Mouse (Mus musculus) natural killer cell, adult 2 months (primary cell): ENCODE data around the gene Gm45208.
A peak's percentile ranks its signal among the peaks of the same experiment; 100 is the strongest.

Source experiments
- DNase-seq, 2 experiments: peaks; one replicate each; pipeline ENCODE4 v3.0.0; 2022; ENCODE audit warnings: low spot score in 2 of 2

The Gm45208 gene

DNA sequence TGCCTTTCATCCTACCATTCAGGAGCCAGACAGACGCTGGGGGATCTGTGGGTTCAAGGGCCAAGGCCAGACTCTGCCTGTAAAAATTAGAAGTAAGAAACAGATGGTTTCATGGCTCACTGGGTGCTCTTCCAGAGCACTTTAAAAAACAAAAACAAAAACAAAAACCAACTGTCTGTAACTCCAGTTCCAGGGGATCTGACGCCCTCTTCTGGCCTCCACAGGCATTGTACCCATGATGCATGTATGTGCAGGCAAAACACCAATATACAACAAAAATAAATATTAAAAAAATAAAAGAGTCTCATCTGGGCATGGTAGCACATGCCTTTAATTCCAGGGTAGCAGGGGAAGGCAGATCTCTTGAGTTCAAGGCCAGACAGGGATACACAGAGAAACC, 50.7 kb downstream of the Gm45208 start:
- DNase-seq = peak in 1 of 2 experiments; percentile 19

DNA sequence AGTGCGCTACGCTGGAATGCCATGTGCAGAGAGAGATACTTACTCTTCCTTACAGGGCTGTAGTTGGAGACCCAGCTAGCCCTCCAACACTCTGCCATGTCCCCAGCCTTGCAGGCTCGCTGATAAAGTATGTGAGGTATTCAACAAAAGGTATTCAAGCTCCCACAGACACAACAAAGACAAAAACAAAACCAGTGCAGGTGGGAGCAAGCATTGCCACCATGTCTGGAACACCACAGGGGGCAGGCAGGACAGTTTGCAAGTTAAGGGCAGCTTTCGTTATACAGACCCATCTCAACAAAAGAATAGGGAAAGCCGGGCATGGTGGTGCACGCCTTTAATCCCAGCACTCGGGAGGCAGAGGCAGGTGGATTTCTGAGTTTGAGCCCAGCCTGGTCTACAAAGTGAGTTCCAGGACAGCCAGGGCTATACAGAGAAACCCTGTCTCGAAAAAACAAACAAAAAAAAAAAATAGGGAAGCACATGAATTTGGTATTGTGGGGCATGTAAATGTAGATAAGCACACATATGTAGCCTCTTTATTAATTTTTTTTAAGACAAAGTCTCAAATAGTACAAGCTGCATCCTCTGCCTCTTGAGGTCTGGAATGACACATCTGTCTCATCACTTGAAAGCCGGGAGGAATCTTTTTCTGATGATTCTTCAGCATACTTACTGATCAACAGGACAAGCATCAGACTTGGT, 53.6 kb downstream of the Gm45208 start:
- DNase-seq = no peak

DNA sequence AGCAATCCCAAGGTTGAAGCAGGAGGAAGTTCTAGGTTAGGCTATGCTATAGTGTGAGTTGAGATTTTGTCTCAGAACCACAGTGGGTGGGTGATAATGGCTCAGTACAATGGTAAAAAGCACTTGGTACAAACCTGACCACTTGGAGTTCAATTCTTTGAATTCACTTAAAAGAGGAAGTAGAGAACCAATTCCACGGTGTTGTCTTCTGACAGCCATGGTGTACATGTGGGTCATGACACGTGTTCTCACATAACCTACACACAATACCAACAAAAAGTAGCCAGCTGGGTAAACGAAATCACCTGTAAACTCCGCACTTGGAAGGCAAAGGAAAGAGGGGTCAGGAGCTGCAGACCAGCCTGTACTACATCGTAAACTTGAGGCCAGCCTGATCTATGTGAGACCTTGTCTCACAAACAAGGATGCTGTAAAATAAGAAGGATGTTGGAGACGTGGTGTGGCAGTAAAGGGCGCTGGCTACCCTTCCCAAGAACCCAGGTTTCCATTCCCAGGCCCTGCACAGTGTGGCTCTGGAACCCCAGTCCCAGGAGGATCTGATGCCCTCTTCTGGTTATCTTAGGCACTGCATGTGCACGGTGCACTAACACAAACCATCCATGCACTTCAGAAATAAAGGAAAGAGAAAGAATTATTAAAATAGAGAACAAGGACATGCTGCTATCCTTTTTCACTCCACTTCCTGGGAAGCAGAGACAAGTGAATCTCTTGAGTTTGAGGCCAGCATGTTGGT, 54.5 kb downstream of the Gm45208 start:
- DNase-seq = peak in 1 of 2 experiments; percentile 26

DNA sequence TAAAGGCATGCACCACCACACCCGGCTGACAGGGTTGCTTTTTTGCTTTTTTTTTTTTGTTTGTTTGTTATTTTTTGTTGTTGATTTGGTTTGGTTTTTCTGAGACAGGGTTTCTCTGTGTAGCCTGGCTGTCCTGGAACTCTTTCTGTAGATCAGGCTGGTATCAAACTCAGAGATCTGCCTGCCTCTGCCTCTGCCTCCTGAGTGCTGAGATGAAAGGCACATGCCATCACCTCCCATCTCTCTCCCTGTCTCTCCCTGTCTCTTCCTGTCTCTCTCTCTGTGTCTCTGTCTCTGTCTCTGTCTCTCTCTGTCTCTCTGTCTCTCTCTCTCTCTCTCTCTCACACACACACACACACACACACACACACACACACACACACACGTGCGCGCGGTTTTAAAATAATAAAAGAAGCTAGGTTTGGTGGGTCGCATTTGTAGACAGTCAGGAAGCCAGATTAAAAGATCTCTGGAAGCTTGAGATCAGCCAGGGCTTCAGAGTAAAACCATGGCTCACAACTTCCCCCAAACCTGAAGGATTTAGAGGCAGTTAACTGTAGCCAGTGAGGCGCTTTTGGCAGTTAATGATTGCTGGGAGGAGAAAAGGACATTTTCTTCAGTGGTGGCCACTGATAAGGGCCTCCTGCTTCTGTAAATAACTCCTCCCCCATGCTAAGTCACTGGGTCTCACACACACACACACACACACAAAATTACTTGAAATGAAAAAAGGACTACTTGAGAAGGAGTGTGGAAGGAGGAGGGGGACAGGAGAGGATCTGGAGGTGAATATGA, 56.6 kb downstream of the Gm45208 start:
- DNase-seq = no peak

DNA sequence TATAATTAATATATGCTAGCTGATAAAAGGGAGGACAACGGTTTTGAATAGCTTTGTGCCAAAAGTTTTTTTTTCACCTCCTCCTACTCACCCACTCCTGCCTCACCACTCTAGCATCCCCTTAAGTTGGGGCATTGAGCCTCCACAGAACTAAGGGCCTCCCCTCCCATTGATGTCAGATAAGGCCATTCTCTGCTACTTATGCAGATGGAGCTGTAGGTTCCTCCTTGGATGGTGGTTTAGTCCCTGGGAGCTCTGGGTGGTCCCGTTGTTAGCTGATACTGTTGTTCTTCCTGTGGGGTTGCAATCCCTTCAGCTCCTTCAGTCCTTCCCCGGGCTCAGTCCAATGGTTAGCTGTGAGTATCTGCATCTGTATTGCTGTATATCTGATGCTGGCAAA, 57.2 kb downstream of the Gm45208 start:
- no peak for DNase-seq
